19 mouse cellular contexts compared by ENCODE assay signal in genomic region chr4:97696684-97697615, GRCm38 (mm10).
DNase-seq lines count a peak whose midpoint lies in the region; ATAC-seq and TF ChIP-seq lines count a peak whose summit lies in the region.
"Had no signal": no experiment of that assay in that cellular context is flagged by ENCODE, and none has a peak within 500 bp of the region (broad histone marks: within the 10 kb centered on the region; RNA-seq: fewer than 3 reads in every experiment).

No protein-coding gene starts in this region.

- no peak overlapping the region for H3K4me3 ChIP-seq in lung, postnatal 0 days (ENCODE audit: low read depth, low read length)
- H3K4me3 ChIP-seq in kidney, embryonic 16.5 days (ENCODE audit: low read length): no peak overlapping the region
- no peak overlapping the region for H3K4me3 ChIP-seq in limb, embryonic 14.5 days (replicated peaks; ENCODE audit: low read length)
- H3K4me3 ChIP-seq: embryonic facial prominence, embryonic 12.5 days; midbrain, embryonic 15.5 days had no signal

- no peak for TF ChIP-seq POLR2A in limb, embryonic 14.5 days (IDR thresholded peaks at IDR 0.05; ENCODE audit: borderline replicate concordance, extremely low read depth, insufficient read depth, insufficient read length)

- WGBS in lung, postnatal 0 days: 79% methylated on average over 7 of the region's 7 CpGs
- WGBS in kidney, embryonic 16.5 days: 40% methylated on average over 7 of the region's 7 CpGs
- 40% methylated on average over 7 of the region's 7 CpGs for WGBS in limb, embryonic 14.5 days

- no peak overlapping the region for H3K27ac ChIP-seq in lung, postnatal 0 days (ENCODE audit: low read length)
- H3K27ac ChIP-seq in kidney, embryonic 16.5 days (ENCODE audit: low read length): no peak overlapping the region
- no peak overlapping the region for H3K27ac ChIP-seq in limb, embryonic 14.5 days (replicated peaks; ENCODE audit: low read depth, low read length)
- H3K27ac ChIP-seq: embryonic facial prominence, embryonic 12.5 days; midbrain, embryonic 15.5 days had no signal

- ATAC-seq in lung, postnatal 0 days: no peak
- peak; percentile 66 for ATAC-seq in kidney, embryonic 16.5 days (ENCODE audit: low FRiP score, low TSS enrichment)
- ATAC-seq in limb, embryonic 14.5 days (ENCODE audit: low FRiP score, low read depth): peak; percentile 51; the same call in 1 of the 2 replicates
- ATAC-seq: hindbrain, embryonic 16.5 days; midbrain, embryonic 15.5 days had no signal

- DNase-seq in cerebellum, postnatal 10 days: peak; percentile 29 to 36
- DNase-seq in cerebellum, adult 18-20 months: no peak
- peak; percentile 15 for DNase-seq in lung, postnatal 0 days (ENCODE audit: low spot score)
- DNase-seq in lung, postnatal 25 days (ENCODE audit: low spot score): no peak
- peak; percentile 62 for DNase-seq in limb, embryonic 14.5 days (ENCODE audit: low spot score)
- no peak for DNase-seq in spleen, postnatal 10 days (ENCODE audit: low spot score in 2 of 2)
- no peak for DNase-seq in right cerebral cortex, postnatal 14 days
- DNase-seq: adrenal gland, adult 8-10 months; cerebellum, adult 11 months; cerebellum, postnatal 36 days; gastrocnemius, postnatal 25 days; heart, postnatal 36 days; left cerebral cortex, postnatal 4 days; retina, postnatal 1 day had no signal

- TF ChIP-seq CTCF in lung, postnatal 0 days (IDR thresholded peaks at IDR 0.05): no peak

- no peaks in the 10 kb centered on the region for H3K9me3 ChIP-seq in lung, postnatal 0 days (ENCODE audit: low read length)
- H3K9me3 ChIP-seq in kidney, embryonic 16.5 days (ENCODE audit: low read length): no peaks in the 10 kb centered on the region
- no peaks in the 10 kb centered on the region for H3K9me3 ChIP-seq in limb, embryonic 14.5 days (ENCODE audit: control insufficient read depth, low read length)
- H3K9me3 ChIP-seq: embryonic facial prominence, embryonic 12.5 days; midbrain, embryonic 15.5 days had no signal

- no peaks in the 10 kb centered on the region for H3K36me3 ChIP-seq in lung, postnatal 0 days (ENCODE audit: insufficient read depth, low read length)
- no peaks in the 10 kb centered on the region for H3K36me3 ChIP-seq in kidney, embryonic 16.5 days (ENCODE audit: insufficient read depth, low read length)
- H3K36me3 ChIP-seq in limb, embryonic 14.5 days (ENCODE audit: control insufficient read depth, insufficient read depth, low read length): no peaks in the 10 kb centered on the region
- H3K36me3 ChIP-seq: embryonic facial prominence, embryonic 12.5 days; midbrain, embryonic 15.5 days had no signal

- TF ChIP-seq EP300 in lung, postnatal 0 days (IDR thresholded peaks at IDR 0.05): no peak

- H3K4me2 ChIP-seq in lung, postnatal 0 days (replicated peaks; ENCODE audit: low read depth, low read length): no peak overlapping the region
- H3K4me2 ChIP-seq in kidney, embryonic 16.5 days (replicated peaks; ENCODE audit: low read depth, low read length): no peak overlapping the region
- H3K4me2 ChIP-seq in limb, embryonic 14.5 days (replicated peaks; ENCODE audit: low read depth, low read length, severe bottlenecking): no peak overlapping the region
- H3K4me2 ChIP-seq: embryonic facial prominence, embryonic 12.5 days; heart, embryonic 11.5 days; midbrain, embryonic 15.5 days had no signal

- H3K4me1 ChIP-seq in lung, postnatal 0 days (ENCODE audit: insufficient read depth, low read depth, low read length): no peaks in the 10 kb centered on the region
- peaks cover 8% of the 10 kb centered on the region; the same call in 1 of the 2 replicates for H3K4me1 ChIP-seq in kidney, embryonic 16.5 days (ENCODE audit: insufficient read depth, low read length)
- H3K4me1 ChIP-seq in limb, embryonic 14.5 days (ENCODE audit: control insufficient read depth, insufficient read depth, low read length): peaks cover 34% of the 10 kb centered on the region
- H3K4me1 ChIP-seq: midbrain, embryonic 15.5 days had no signal

- H3K9ac ChIP-seq in lung, postnatal 0 days (replicated peaks; ENCODE audit: low read depth): no peak overlapping the region
- H3K9ac ChIP-seq in kidney, embryonic 16.5 days (replicated peaks; ENCODE audit: low read length): no peak overlapping the region
- no peak overlapping the region for H3K9ac ChIP-seq in limb, embryonic 14.5 days (ENCODE audit: low read depth, low read length, severe bottlenecking)
- H3K9ac ChIP-seq: embryonic facial prominence, embryonic 12.5 days; midbrain, embryonic 15.5 days had no signal

- H3K27me3 ChIP-seq in lung, postnatal 0 days (replicated peaks; ENCODE audit: insufficient read depth, low read length): no peaks in the 10 kb centered on the region
- H3K27me3 ChIP-seq in kidney, embryonic 16.5 days (ENCODE audit: insufficient read depth, low read length): no peaks in the 10 kb centered on the region
- H3K27me3 ChIP-seq in limb, embryonic 14.5 days (ENCODE audit: control insufficient read depth, insufficient read depth, low read length): no peaks in the 10 kb centered on the region
- H3K27me3 ChIP-seq: embryonic facial prominence, embryonic 12.5 days; midbrain, embryonic 15.5 days had no signal

Comparison
In these comparisons a context has a peak if more than half of its experiments do, and no peak if none do; other contexts are left out.
1. DNase-seq: peak in cerebellum, postnatal 10 days (2 of 2), lung, postnatal 0 days (single experiment) and limb, embryonic 14.5 days (single experiment); none in cerebellum, adult 18-20 months (0 of 2), lung, postnatal 25 days (single experiment), spleen, postnatal 10 days (0 of 2) and right cerebral cortex, postnatal 14 days (single experiment).